Mouse (Mus musculus) heart, embryonic 13.5 days (tissue): ENCODE results near the gene H2-Q7. TPM values are rescaled to one million over a fixed set of nuclear protein-coding genes. Genes with fewer than 3 reads are reported as not detected.
"Not testable (repeated sequence)": the region's sequence is repeated elsewhere in the genome, so short reads cannot be mapped to it uniquely, and the experiment has no call there.

Experiments used
- ATAC-seq: fragments of 200-750 bp; cut with Nextera tagmentation; 2 replicates; pipeline ENCODE4 v1.8.0; 2017; ENCODE audit warnings: moderate TSS enrichment; ENCODE audit not compliant: insufficient number of reproducible peaks, low FRiP score, low TSS enrichment; ENCODE audit errors: extremely low read depth
- H3K27ac ChIP-seq: fragments of 300-500 bp; sonication (generic); replicated peaks from 2 replicates; pipeline ENCODE4 v1.5.1; 2015; ENCODE audit warnings: moderate library complexity, mild to moderate bottlenecking, inconsistent platforms
- H3K27me3 ChIP-seq: fragments of 300-500 bp; sonication (generic); replicated peaks from 2 replicates; pipeline ENCODE4 v1.6.1; 2015; ENCODE audit warnings: mild to moderate bottlenecking, inconsistent platforms
- H3K36me3 ChIP-seq: fragments of 300-500 bp; sonication (generic); 2 replicates; pipeline ENCODE4 v1.6.1; 2015; ENCODE audit warnings: mild to moderate bottlenecking, inconsistent platforms
- H3K4me1 ChIP-seq: fragments of 300-500 bp; sonication (generic); 2 replicates; pipeline ENCODE4 v1.6.1; 2015; ENCODE audit warnings: inconsistent platforms
- H3K4me2 ChIP-seq: fragments of 300-500 bp; sonication (generic); 2 replicates; pipeline ENCODE4 v1.6.1; 2015; ENCODE audit warnings: inconsistent platforms, mild to moderate bottlenecking, moderate library complexity
- H3K4me3 ChIP-seq: fragments of 300-500 bp; sonication (generic); 2 replicates; pipeline ENCODE4 v1.5.1; 2015; ENCODE audit warnings: moderate library complexity, mild to moderate bottlenecking, inconsistent platforms
- H3K9ac ChIP-seq: fragments of 300-500 bp; sonication (generic); 2 replicates; pipeline ENCODE4 v1.6.1; 2015; ENCODE audit warnings: inconsistent platforms, mild to moderate bottlenecking, moderate library complexity
- H3K9me3 ChIP-seq: fragments of 300-500 bp; sonication (generic); 2 replicates; pipeline ENCODE4 v1.6.1; 2016; ENCODE audit warnings: inconsistent platforms
- WGBS: fragments of 180-500 bp; shearing (Covaris S2); methylation state at CpG from one replicate; pipeline ENCODE4 v1.1.7; 2015; ENCODE audit warnings: mixed read lengths; 5-methylcytosine and 5-hydroxymethylcytosine counted together
- polyA plus RNA-seq: library from polyadenylated mRNA; unstranded; fragments of >200 nt; fragmentation: Nextera tagmentation; extraction: Ambion mirVana; gene quantifications from 2 replicates; pipeline ENCODE4 v1.2.1, GENCODE M21; 2015

The H2-Q7 gene
- polyA plus RNA-seq, 1 experiment from 2014 or later = 1.2 TPM

GRCm38 (mm10) chr17:35438395-35438794 is 560 bp upstream of the H2-Q7 start:
- peaks cover 58% of the 10 kb centered on the region for H3K27me3 ChIP-seq
- 82% methylated on average over 2 of the region's 3 CpGs for WGBS
- H3K9ac ChIP-seq, H3K36me3 ChIP-seq, H3K9me3 ChIP-seq, ATAC-seq, H3K4me1 ChIP-seq, H3K27ac ChIP-seq: not testable (repeated sequence)
- H3K4me3 ChIP-seq = peak overlapping the region; percentile 57
- H3K4me2 ChIP-seq = peak overlapping the region; percentile 90; the same call in 1 of the 2 replicates

- Histone ChIP-seq H3K27me3 (peaks cover 62% of the 10 kb centered on the region), H3K4me3 (peak overlapping the region; percentile 57), H3K9ac (peak overlapping the region; percentile 78), H3K4me2 (peak overlapping the region; percentile 90)
- H3K36me3 ChIP-seq, H3K9me3 ChIP-seq, H3K27ac ChIP-seq, ATAC-seq, H3K4me1 ChIP-seq: not testable (repeated sequence)
- 3% methylated on average over 44 of the region's 48 CpGs for WGBS
Observed at GRCm38 (mm10) chr17:35439295-35439747, 366 bp downstream of the H2-Q7 start.

GRCm38 (mm10) chr17:35439925-35440645 is 1.1 kb downstream of the H2-Q7 start:
- H3K36me3 ChIP-seq, H3K9me3 ChIP-seq, H3K27ac ChIP-seq, ATAC-seq, H3K9ac ChIP-seq, H3K4me1 ChIP-seq: not testable (repeated sequence)
- peak overlapping the region; percentile 90 for H3K4me2 ChIP-seq
- peaks cover 65% of the 10 kb centered on the region for H3K27me3 ChIP-seq
- 34% methylated on average over 27 of the region's 27 CpGs for WGBS
- H3K4me3 ChIP-seq = 0 out of 2 replicates have a peak overlapping the region, but pooled peaks have one; percentile 8

DNA sequence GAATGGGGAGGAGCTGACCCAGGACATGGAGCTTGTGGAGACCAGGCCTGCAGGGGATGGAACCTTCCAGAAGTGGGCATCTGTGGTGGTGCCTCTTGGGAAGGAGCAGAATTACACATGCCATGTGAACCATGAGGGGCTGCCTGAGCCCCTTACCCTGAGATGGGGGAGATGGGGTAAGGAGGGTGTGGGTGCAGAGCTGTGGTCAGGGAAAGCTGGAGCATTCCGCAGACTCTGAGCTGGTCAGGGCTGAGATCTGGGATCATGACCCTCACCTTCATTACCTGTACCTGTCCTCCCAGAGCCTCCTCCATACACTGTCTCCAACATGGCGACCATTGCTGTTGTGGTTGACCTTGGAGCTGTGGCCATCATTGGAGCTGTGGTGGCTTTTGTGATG is 3.4 kb downstream of the H2-Q7 start:
- WGBS = 76% methylated on average over 2 of the region's 2 CpGs
- not testable (repeated sequence) for H3K9me3 ChIP-seq, H3K4me2 ChIP-seq, H3K9ac ChIP-seq, H3K4me3 ChIP-seq, ATAC-seq, H3K36me3 ChIP-seq, H3K27ac ChIP-seq, H3K4me1 ChIP-seq
- peaks cover 48% of the 10 kb centered on the region for H3K27me3 ChIP-seq

DNA sequence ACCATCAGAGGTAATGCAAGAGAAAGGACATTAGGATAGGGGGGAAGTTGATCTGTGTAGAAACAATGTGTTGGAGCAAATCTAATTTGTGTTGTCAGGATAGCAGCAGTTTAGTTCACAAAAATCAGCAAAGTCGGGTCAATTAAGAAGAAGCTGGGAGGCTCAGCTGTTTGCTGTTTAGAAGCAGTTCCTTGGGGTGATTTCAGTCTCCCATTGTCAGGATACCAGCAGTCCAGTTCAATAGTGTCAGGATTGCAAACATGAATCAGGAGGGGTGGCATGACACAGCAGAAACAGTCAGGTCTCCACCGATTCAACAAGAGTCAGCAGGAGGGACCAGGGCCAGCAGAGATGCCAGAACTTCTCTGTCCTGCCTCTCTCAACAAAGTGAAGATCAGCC is 5.6 kb downstream of the H2-Q7 start:
- not testable (repeated sequence) for H3K36me3 ChIP-seq, H3K27ac ChIP-seq, H3K4me1 ChIP-seq, H3K4me3 ChIP-seq, H3K9me3 ChIP-seq, H3K9ac ChIP-seq, ATAC-seq, H3K4me2 ChIP-seq
- H3K27me3 ChIP-seq = peaks cover 31% of the 10 kb centered on the region
- 68% methylated on average over 2 of the region's 2 CpGs for WGBS

GRCm38 (mm10) chr17:35458247-35458646 is 19.3 kb downstream of the H2-Q7 start:
- not testable (repeated sequence) for H3K9ac ChIP-seq, H3K4me1 ChIP-seq, H3K4me2 ChIP-seq, H3K27ac ChIP-seq, H3K4me3 ChIP-seq, H3K27me3 ChIP-seq, H3K9me3 ChIP-seq, ATAC-seq, H3K36me3 ChIP-seq
- no CpG with 5 or more reads among the region's 1 CpGs for WGBS

GRCm38 (mm10) chr17:35460513-35461341 is 21.8 kb downstream of the H2-Q7 start:
- not testable (repeated sequence) for ATAC-seq, H3K27ac ChIP-seq, H3K4me2 ChIP-seq, H3K36me3 ChIP-seq, H3K9ac ChIP-seq, H3K9me3 ChIP-seq, H3K4me1 ChIP-seq, H3K4me3 ChIP-seq
- 63% methylated on average over 2 of the region's 9 CpGs for WGBS
- H3K27me3 ChIP-seq = peaks cover 21% of the 10 kb centered on the region

- H3K27ac ChIP-seq, ATAC-seq, H3K36me3 ChIP-seq: not testable (repeated sequence)
Observed at GRCm38 (mm10) chr17:35465651-35466050, 26.7 kb downstream of the H2-Q7 start.

GRCm38 (mm10) chr17:35468936-35469335 is 30.0 kb downstream of the H2-Q7 start:
- H3K9ac ChIP-seq, H3K36me3 ChIP-seq, H3K27ac ChIP-seq, H3K4me2 ChIP-seq, H3K9me3 ChIP-seq, ATAC-seq, H3K4me3 ChIP-seq: not testable (repeated sequence)
- 39% methylated on average over 3 of the region's 3 CpGs for WGBS
- Histone ChIP-seq H3K4me1 (peaks cover 13% of the 10 kb centered on the region), H3K27me3 (peaks cover 67% of the 10 kb centered on the region)

More at GRCm38 (mm10) chr17:35465651-35466050, 26.7 kb downstream of the H2-Q7 start:
- Histone ChIP-seq H3K4me1 (peaks cover 11% of the 10 kb centered on the region), H3K27me3 (peaks cover 47% of the 10 kb centered on the region)
- H3K9me3 ChIP-seq, H3K9ac ChIP-seq, H3K4me2 ChIP-seq, H3K4me3 ChIP-seq: not testable (repeated sequence)
- 7% methylated on average over 8 of the region's 8 CpGs for WGBS

DNA sequence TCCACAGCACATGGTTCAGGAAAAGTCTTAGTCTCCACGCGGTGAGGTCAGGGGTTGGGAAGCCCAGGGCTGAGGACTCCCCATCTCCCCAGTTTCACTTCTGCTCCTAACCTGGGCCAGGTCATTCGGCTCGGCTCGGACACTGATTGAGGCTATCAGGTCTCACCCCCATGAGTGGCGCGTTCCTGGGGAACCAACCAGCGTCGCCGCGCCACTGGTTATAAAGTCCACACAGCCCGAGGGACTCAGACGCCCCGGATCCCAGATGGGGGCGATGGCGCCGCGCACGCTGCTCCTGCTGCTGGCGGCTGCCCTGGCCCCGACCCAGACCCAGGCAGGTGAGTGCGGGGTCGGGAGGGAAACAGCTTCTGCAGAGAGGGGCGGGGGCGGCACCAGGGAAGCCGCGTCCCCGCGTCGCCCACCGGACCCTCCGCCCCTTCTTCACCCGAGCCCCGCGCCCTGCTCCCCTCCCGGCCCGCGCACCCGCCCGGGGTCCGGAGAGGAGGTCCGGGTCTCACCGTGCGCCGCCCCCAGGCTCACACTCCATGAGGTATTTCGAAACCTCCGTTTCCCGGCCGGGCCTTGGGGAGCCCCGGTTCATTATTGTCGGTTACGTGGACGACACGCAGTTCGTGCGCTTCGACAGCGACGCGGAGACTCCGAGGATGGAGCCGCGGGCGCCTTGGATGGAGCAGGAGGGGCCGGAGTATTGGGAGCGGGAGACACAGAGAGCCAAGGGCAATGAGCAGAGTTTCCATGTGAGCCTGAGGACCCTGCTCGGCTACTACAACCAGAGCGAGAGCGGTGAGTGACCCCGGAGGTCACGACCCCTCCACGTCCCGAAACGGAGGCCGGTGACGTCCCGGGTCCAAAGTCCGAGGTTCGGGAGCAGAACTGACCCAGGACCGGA is 31.1 kb downstream of the H2-Q7 start, which contains the start of gene H2-Q10:
Gene H2-Q10, plus strand, starts transcription at position 248 of the 910 bp plus-strand sequence.
- H3K36me3 ChIP-seq = no peaks in the 10 kb centered on the region
- peaks cover 13% of the 10 kb centered on the region for H3K4me1 ChIP-seq
- peak within 1 kb of the TSS; percentile 57 for H3K9ac ChIP-seq
- 2% methylated on average over 79 of the region's 80 CpGs for WGBS
- peak within 1 kb of the TSS; percentile 88 for H3K4me2 ChIP-seq
- no peak for ATAC-seq
- no peaks in the 10 kb centered on the region for H3K9me3 ChIP-seq
- no peak within 1 kb of the TSS for H3K27ac ChIP-seq
- peak within 1 kb of the TSS; percentile 56 for H3K4me3 ChIP-seq
- H3K27me3 ChIP-seq = peaks cover 68% of the 10 kb centered on the region

GRCm38 (mm10) chr17:35484066-35484465 is 45.1 kb downstream of the H2-Q7 start:
- 2% methylated on average over 9 of the region's 9 CpGs for WGBS
- no peak for ATAC-seq

More at GRCm38 (mm10) chr17:35484066-35484465, 45.1 kb downstream of the H2-Q7 start:
- 0 out of 2 replicates have a peak, but pooled peaks cover 3% of the 10 kb centered on the region for H3K27me3 ChIP-seq
- no peaks in the 10 kb centered on the region for H3K9me3 ChIP-seq
- no peak overlapping the region for H3K4me3 ChIP-seq
- peaks cover 4% of the 10 kb centered on the region; the same call in 1 of the 2 replicates for H3K4me1 ChIP-seq
- no peak overlapping the region for H3K27ac ChIP-seq
- H3K4me2 ChIP-seq = no peak overlapping the region
- H3K9ac ChIP-seq = no peak overlapping the region
- H3K36me3 ChIP-seq = no peaks in the 10 kb centered on the region
